Mouse (Mus musculus) stomach, embryonic 15.5 days (tissue): ENCODE results near the gene Bpnt1. TPM values are rescaled to one million over a fixed set of nuclear protein-coding genes. Genes with fewer than 3 reads are reported as not detected.

Experiments used
- ATAC-seq: fragments of 200-750 bp; cut with Nextera tagmentation; 2 replicates; pipeline ENCODE4 v1.8.0; 2017; ENCODE audit warnings: low read depth, moderate number of reproducible peaks, moderate TSS enrichment; ENCODE audit not compliant: insufficient read depth, low FRiP score
- H3K27ac ChIP-seq: fragments of 300-500 bp; sonication (generic); 2 replicates; pipeline ENCODE4 v1.5.1; 2015; ENCODE audit warnings: mild to moderate bottlenecking, inconsistent platforms
- H3K27me3 ChIP-seq: fragments of 300-500 bp; sonication (generic); replicated peaks from 2 replicates; pipeline ENCODE4 v1.6.1; 2015; ENCODE audit warnings: inconsistent platforms
- H3K36me3 ChIP-seq: fragments of 300-500 bp; sonication (generic); 2 replicates; pipeline ENCODE4 v1.6.1; 2015; ENCODE audit warnings: inconsistent platforms
- H3K4me1 ChIP-seq: fragments of 300-500 bp; sonication (generic); 2 replicates; pipeline ENCODE4 v1.6.1; 2015; ENCODE audit warnings: inconsistent platforms
- H3K4me2 ChIP-seq: fragments of 300-500 bp; sonication (generic); 2 replicates; pipeline ENCODE4 v1.6.1; 2015; ENCODE audit warnings: mild to moderate bottlenecking, inconsistent platforms
- H3K4me3 ChIP-seq: fragments of 300-500 bp; sonication (generic); replicated peaks from 2 replicates; pipeline ENCODE4 v1.5.1; 2015; ENCODE audit warnings: inconsistent platforms
- H3K9ac ChIP-seq: fragments of 300-500 bp; sonication (generic); 2 replicates; pipeline ENCODE4 v1.6.1; 2015; ENCODE audit warnings: inconsistent platforms
- H3K9me3 ChIP-seq: fragments of 300-500 bp; sonication (generic); 2 replicates; pipeline ENCODE4 v1.6.1; 2016; ENCODE audit warnings: inconsistent platforms
- WGBS: fragments of 180-500 bp; shearing (Covaris S2); methylation state at CpG from one replicate; pipeline ENCODE4 v1.1.7; 2015; 5-methylcytosine and 5-hydroxymethylcytosine counted together
- polyA plus RNA-seq: library from polyadenylated mRNA; unstranded; fragments of >200 nt; fragmentation: Nextera tagmentation; extraction: Ambion mirVana; gene quantifications from 2 replicates; pipeline ENCODE4 v1.2.1, GENCODE M21; 2015

Bpnt1 gene
- polyA plus RNA-seq, 1 experiment from 2014 or later = 73.5 TPM

DNA sequence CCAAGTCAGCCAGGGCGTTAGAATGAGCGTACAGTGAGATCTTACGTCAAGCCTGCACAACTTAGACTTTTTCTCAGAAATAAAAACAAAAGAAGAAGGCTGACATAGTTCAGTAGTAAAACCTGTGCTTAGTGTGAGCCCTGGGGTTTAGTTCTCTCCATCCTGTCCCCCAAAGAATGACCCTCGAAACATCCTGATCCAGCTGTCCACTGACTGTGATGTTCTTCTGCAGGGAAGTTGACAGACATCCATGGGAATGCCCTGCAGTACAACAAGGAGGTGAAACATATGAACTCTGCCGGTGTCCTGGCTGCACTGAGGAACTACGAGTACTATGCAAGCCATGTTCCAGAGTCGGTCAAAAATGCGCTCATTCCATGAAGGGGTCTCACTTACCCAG lies 24.3 kb downstream of the Bpnt1 start:
- ATAC-seq = no peak
- no peaks in the 10 kb centered on the region for H3K4me1 ChIP-seq
- H3K27ac ChIP-seq = no peak overlapping the region
- H3K9me3 ChIP-seq = no peaks in the 10 kb centered on the region
- no peak overlapping the region for H3K4me3 ChIP-seq
- WGBS = 95% methylated on average over 8 of the region's 8 CpGs
- H3K36me3 ChIP-seq = peaks cover 30% of the 10 kb centered on the region
- H3K9ac ChIP-seq = no peak overlapping the region
- no peak overlapping the region for H3K4me2 ChIP-seq
- H3K27me3 ChIP-seq = no peaks in the 10 kb centered on the region

GRCm38 (mm10) chr1:185358211-185358610 lies 26.3 kb downstream of the Bpnt1 start:
- Histone ChIP-seq H3K36me3 (peaks cover 17% of the 10 kb centered on the region; the same call in 1 of the 2 replicates), H3K9ac (no peak overlapping the region), H3K9me3 (no peaks in the 10 kb centered on the region), H3K27me3 (no peaks in the 10 kb centered on the region), H3K4me2 (no peak overlapping the region), H3K4me1 (no peaks in the 10 kb centered on the region), H3K4me3 (no peak overlapping the region), H3K27ac (no peak overlapping the region)
- no peak for ATAC-seq
- WGBS = 78% methylated on average over 4 of the region's 4 CpGs

GRCm38 (mm10) chr1:185362677-185363520 lies 30.9 kb downstream of the Bpnt1 start, which contains the start of gene Eprs:
TSS of gene Eprs (plus strand) at chr1:185363044.
- peaks cover 6% of the 10 kb centered on the region for H3K4me1 ChIP-seq
- H3K9me3 ChIP-seq = no peaks in the 10 kb centered on the region
- ATAC-seq = peak; percentile 97
- H3K36me3 ChIP-seq = 0 out of 2 replicates have a peak, but pooled peaks cover 5% of the 10 kb centered on the region
- H3K27ac ChIP-seq = peak within 1 kb of the TSS; percentile 96
- peak within 1 kb of the TSS; percentile 96 for H3K9ac ChIP-seq
- peak within 1 kb of the TSS; percentile 75 for H3K4me2 ChIP-seq
- peak within 1 kb of the TSS; percentile 98 for H3K4me3 ChIP-seq
- H3K27me3 ChIP-seq = no peaks in the 10 kb centered on the region
- under 1% methylated on average over 90 of the region's 92 CpGs for WGBS

DNA sequence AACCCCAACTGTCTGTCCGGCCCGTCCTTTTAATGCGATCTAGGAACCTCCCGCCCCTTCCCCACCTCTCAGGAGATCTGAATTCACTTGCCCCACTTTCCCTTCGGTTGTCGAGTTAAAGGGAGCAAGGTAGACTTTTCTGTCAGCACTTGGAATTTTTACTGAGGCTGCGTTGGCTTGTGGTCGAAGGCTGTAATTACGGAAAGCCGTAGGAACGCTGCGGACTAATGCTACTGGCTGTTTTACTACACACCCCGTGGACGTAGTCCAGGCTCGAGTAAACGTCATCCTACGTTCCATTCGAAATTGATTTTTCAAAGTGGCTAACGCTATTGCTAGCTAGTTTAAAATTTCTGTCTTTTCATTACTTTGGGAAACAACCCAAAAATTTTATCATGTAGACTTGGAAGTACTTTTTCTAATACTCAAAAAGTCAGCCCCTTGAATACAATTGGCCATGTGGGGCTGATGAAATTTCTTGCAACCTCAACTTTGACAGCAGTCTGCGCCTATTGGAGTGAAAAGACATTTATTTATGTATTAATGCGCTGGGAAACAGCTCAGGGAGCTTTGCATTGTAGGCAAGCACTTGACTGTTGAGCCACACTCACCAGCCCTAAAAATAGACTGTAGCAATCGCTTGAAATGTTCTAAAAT lies 31.7 kb downstream of the Bpnt1 start:
- no peaks in the 10 kb centered on the region for H3K27me3 ChIP-seq
- H3K4me1 ChIP-seq = peaks cover 6% of the 10 kb centered on the region
- peak overlapping the region; percentile 98 for H3K4me3 ChIP-seq
- peak; percentile 54; the same call in 1 of the 2 replicates for ATAC-seq
- peak overlapping the region; percentile 75 for H3K4me2 ChIP-seq
- peak overlapping the region; percentile 96 for H3K9ac ChIP-seq
- no peaks in the 10 kb centered on the region for H3K9me3 ChIP-seq
- peak overlapping the region; percentile 96 for H3K27ac ChIP-seq
- H3K36me3 ChIP-seq = 0 out of 2 replicates have a peak, but pooled peaks cover 5% of the 10 kb centered on the region
- WGBS = 3% methylated on average over 22 of the region's 22 CpGs

DNA sequence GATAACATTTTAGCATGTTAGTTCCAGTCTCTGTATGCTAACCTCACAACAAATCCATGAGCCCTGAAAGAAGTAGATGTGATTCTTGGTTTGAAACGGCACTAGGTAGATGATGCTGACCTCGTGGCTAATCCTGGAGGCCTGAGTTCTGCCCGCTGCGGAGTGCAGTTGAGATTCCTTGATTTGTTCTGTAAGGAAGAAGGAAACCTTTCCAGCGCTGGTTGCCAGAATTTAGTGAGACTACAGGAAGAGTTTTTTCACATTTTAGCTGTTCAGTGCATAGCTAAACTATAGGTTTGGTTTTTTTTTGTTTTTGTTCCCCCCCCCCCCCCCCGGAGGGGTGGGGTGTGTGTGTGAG lies 32.2 kb downstream of the Bpnt1 start:
- H3K4me3 ChIP-seq = peak overlapping the region; percentile 98
- no peak for ATAC-seq
- H3K4me2 ChIP-seq = peak overlapping the region; percentile 75
- H3K27me3 ChIP-seq = no peaks in the 10 kb centered on the region
- no peaks in the 10 kb centered on the region for H3K9me3 ChIP-seq
- H3K4me1 ChIP-seq = peaks cover 6% of the 10 kb centered on the region
- H3K9ac ChIP-seq = peak overlapping the region; percentile 96; the same call in 1 of the 2 replicates
- H3K36me3 ChIP-seq = 0 out of 2 replicates have a peak, but pooled peaks cover 5% of the 10 kb centered on the region
- 39% methylated on average over 6 of the region's 6 CpGs for WGBS
- H3K27ac ChIP-seq = no peak overlapping the region

DNA sequence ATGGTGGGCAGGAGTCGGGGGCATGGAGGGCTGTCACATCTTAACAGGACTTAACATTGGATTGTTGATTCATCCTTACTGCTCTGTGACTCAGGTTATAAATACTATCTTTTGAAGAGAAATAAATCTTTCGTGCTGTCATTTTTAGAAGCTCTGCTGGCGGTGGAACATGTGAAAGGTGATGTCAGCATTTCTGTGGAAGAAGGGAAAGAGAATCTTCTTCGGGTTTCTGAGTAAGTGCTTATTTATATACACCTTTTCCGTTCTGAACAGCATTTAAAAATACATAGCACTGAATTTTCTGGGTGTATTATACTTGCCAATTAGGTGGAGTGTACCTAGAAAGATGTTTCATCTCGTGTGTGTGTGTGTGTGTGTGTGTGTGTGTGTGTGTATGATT lies 35.4 kb downstream of the Bpnt1 start:
- no peak overlapping the region for H3K27ac ChIP-seq
- no peaks in the 10 kb centered on the region for H3K9me3 ChIP-seq
- H3K4me2 ChIP-seq = no peak overlapping the region
- no peaks in the 10 kb centered on the region for H3K27me3 ChIP-seq
- no peak for ATAC-seq
- peaks cover 19% of the 10 kb centered on the region for H3K36me3 ChIP-seq
- 79% methylated on average over 6 of the region's 6 CpGs for WGBS
- H3K4me3 ChIP-seq = no peak overlapping the region
- H3K4me1 ChIP-seq = peaks cover 6% of the 10 kb centered on the region
- H3K9ac ChIP-seq = no peak overlapping the region

DNA sequence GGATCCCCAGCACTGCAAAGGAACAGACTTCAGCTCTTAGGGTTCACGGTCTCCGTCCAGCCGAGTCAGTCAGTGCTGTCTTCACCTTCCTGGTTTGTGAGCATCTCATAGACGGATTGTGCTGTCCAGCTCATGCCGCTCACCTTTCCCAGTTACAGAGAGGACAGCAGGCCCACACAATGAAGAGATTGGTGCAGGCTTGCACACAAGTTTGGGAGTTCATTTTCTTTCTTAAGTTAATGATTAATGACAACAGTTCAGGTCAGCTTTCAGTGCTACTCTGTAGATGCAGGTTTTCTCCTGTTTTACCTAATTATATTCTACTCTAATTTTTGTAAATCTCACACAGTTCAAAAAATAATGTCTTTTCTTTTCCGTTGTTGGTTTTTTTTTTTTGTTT lies 38.0 kb downstream of the Bpnt1 start:
- Histone ChIP-seq H3K36me3 (peaks cover 29% of the 10 kb centered on the region), H3K27me3 (no peaks in the 10 kb centered on the region), H3K4me2 (no peak overlapping the region), H3K9ac (no peak overlapping the region), H3K9me3 (no peaks in the 10 kb centered on the region), H3K4me3 (no peak overlapping the region), H3K4me1 (no peaks in the 10 kb centered on the region), H3K27ac (no peak overlapping the region)
- no peak; the same call in 1 of the 2 replicates for ATAC-seq
- WGBS = 85% methylated on average over 6 of the region's 6 CpGs

DNA sequence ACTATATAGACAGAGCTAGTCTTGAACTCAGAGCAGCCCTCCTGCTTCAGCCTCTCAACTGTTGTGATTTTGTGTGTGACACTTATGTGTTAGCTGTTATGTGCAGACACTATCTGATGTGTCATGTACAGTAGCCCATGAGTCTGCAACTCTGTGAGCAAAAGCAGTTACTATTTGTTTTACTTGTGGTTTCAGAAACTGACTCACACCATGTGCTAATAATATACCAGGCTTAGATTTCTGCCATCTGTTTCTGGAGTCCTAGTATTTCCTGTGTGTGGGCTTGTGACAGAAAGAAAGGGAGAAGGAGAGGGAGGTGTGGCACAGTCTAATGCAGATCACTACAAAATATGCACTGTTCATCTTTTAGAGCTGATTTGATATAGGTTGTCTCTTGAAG lies 44.4 kb downstream of the Bpnt1 start:
- H3K4me1 ChIP-seq = no peaks in the 10 kb centered on the region
- peaks cover 41% of the 10 kb centered on the region for H3K36me3 ChIP-seq
- H3K4me2 ChIP-seq = no peak overlapping the region
- no peak for ATAC-seq
- H3K27ac ChIP-seq = no peak overlapping the region
- no peak overlapping the region for H3K9ac ChIP-seq
- H3K9me3 ChIP-seq = no peaks in the 10 kb centered on the region
- H3K27me3 ChIP-seq = no peaks in the 10 kb centered on the region
- no peak overlapping the region for H3K4me3 ChIP-seq

DNA sequence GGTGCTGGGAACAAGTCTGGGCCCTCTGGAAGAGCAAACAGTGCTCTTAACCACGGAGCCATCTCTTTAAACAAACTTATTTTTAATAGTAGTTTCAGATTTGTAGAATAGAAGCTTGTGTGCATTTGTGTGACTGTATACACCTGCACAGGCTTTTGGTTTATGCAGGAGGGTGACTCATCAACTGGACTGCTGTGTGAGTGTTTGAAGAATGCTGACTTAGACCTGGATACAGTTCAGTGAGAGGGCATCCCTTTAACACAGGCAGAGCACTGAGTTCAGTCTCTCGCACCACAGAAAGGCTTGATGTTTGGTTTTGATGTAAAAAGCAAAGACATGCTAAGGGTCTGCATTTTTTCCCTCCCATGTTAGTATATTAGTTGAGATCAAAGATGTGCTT lies 45.5 kb downstream of the Bpnt1 start:
- Histone ChIP-seq H3K4me3 (no peak overlapping the region), H3K9ac (no peak overlapping the region), H3K27me3 (no peaks in the 10 kb centered on the region), H3K36me3 (peaks cover 44% of the 10 kb centered on the region), H3K27ac (no peak overlapping the region), H3K9me3 (no peaks in the 10 kb centered on the region), H3K4me2 (no peak overlapping the region), H3K4me1 (no peaks in the 10 kb centered on the region)
- ATAC-seq = no peak
- WGBS = 86% methylated on average over 2 of the region's 2 CpGs

- ATAC-seq = no peak
- Histone ChIP-seq H3K9me3 (no peaks in the 10 kb centered on the region), H3K4me3 (no peak overlapping the region), H3K27ac (no peak overlapping the region), H3K36me3 (peaks cover 52% of the 10 kb centered on the region), H3K27me3 (no peaks in the 10 kb centered on the region), H3K9ac (no peak overlapping the region), H3K4me1 (no peaks in the 10 kb centered on the region), H3K4me2 (no peak overlapping the region)
- 89% methylated on average over 5 of the region's 5 CpGs for WGBS
Measured at GRCm38 (mm10) chr1:185401615-185402014, 69.7 kb downstream of the Bpnt1 start.

DNA sequence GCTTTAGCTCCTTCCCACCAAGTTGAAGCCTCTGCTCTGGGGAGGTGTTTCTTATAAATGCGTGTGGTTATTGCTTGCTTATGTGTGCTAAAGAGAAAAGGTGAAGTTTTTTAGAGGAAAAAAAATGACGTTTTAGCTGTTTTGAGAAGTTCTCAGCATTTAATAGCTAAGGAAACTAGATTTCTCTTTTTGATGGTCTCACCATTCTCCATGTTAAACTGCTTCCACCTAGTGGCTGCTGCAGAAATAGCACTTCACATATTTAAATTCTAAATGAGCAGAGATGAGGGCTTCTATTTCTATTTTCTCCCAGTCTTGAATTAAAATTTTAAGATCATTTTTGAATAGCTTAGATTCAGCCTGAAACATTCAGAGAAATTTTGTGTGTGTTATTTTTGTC lies 72.1 kb downstream of the Bpnt1 start:
- Histone ChIP-seq H3K4me1 (no peaks in the 10 kb centered on the region), H3K9ac (no peak overlapping the region), H3K27me3 (no peaks in the 10 kb centered on the region), H3K9me3 (no peaks in the 10 kb centered on the region), H3K27ac (no peak overlapping the region), H3K4me3 (no peak overlapping the region), H3K4me2 (no peak overlapping the region), H3K36me3 (peaks cover 54% of the 10 kb centered on the region)
- 38% methylated on average over 2 of the region's 2 CpGs for WGBS
- no peak for ATAC-seq

GRCm38 (mm10) chr1:185405921-185406320 lies 74.0 kb downstream of the Bpnt1 start:
- Histone ChIP-seq H3K27me3 (no peaks in the 10 kb centered on the region), H3K9ac (no peak overlapping the region), H3K9me3 (no peaks in the 10 kb centered on the region), H3K4me1 (no peaks in the 10 kb centered on the region), H3K36me3 (peaks cover 61% of the 10 kb centered on the region), H3K27ac (no peak overlapping the region), H3K4me2 (no peak overlapping the region), H3K4me3 (no peak overlapping the region)
- 92% methylated on average over 10 of the region's 10 CpGs for WGBS
- no peak for ATAC-seq
